Mouse (Mus musculus): ENCODE data around the gene Cdc42ep3. TPM values are rescaled to one million over a fixed set of nuclear protein-coding genes. Genes with fewer than 3 reads are reported as not detected.
A peak's percentile ranks its signal among the peaks of the same experiment; 100 is the strongest.

Cdc42ep3 gene
- polyA plus RNA-seq, 1 experiment = 32.5 TPM

DNA sequence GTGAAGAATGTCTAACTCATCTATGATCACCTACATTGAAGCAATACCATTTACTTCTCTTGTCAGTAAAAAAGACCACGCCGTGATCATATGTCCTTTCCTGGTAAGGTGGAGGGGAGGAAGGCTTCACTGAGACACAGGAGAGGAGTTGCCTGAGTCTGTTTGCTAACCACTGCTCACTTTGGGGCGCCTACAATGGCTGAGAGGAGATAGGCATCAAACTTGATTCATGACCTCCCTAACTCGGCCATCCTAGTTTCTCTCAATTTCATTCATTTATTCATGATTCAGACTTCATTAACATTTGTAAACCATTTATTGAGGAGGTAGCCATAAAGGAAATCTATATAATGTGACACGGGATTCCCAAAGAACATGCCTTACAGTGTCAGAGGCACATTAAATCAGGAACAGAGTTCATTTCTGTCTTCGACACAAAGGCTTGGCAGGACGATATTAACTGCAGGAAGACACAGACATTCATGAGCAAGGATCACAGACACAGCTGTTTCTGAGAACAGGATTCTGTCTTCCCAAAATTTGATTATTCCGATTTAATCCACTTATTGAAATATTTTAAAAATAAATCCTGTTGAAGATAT is 32.7 kb upstream of the Cdc42ep3 start:
- Histone ChIP-seq H3K79me3 (ENCODE audit: low read depth) (no peaks in the 10 kb centered on the region), H3K79me2 (ENCODE audit: control insufficient read depth, insufficient read depth) (no peaks in the 10 kb centered on the region), H3K4me3 (ENCODE audit: insufficient read depth, poor library complexity, severe bottlenecking) (no peak overlapping the region), H3ac (ENCODE audit: control insufficient read depth, insufficient read length, low read depth) (no peak overlapping the region), H3K36me3 (ENCODE audit: control insufficient read depth, insufficient read depth) (no peaks in the 10 kb centered on the region), H3K27me3 (ENCODE audit: control insufficient read depth, insufficient read depth, insufficient read length) (no peaks in the 10 kb centered on the region)
- TF ChIP-seq MYOG (IDR thresholded peaks at IDR 0.05; ENCODE audit: control insufficient read depth, extremely low read depth, insufficient read length) (no peak), FOSL1 (IDR thresholded peaks at IDR 0.05; ENCODE audit: insufficient read depth, low read length, poor library complexity, severe bottlenecking) (no peak), MAX (IDR thresholded peaks at IDR 0.05) (no peak), MYOD1 (IDR thresholded peaks at IDR 0.05; ENCODE audit: control insufficient read depth, insufficient read length, low read depth) (no peak), CEBPB (IDR thresholded peaks at IDR 0.05; ENCODE audit: low read depth) (no peak), CTCF (IDR thresholded peaks at IDR 0.05; ENCODE audit: control insufficient read depth, insufficient read depth, insufficient read length) (no peak), USF1 (IDR thresholded peaks at IDR 0.05; ENCODE audit: low read depth) (no peak)

GRCm38 (mm10) chr17:79381485-79381884 is 26.6 kb upstream of the Cdc42ep3 start:
- Histone ChIP-seq H3ac (ENCODE audit: control insufficient read depth, insufficient read length, low read depth) (no peak overlapping the region), H3K79me2 (ENCODE audit: control insufficient read depth, insufficient read depth) (no peaks in the 10 kb centered on the region), H3K36me3 (ENCODE audit: control insufficient read depth, insufficient read depth) (no peaks in the 10 kb centered on the region), H3K27me3 (ENCODE audit: control insufficient read depth, insufficient read depth, insufficient read length) (no peaks in the 10 kb centered on the region), H3K79me3 (ENCODE audit: low read depth) (no peaks in the 10 kb centered on the region), H3K4me3 (ENCODE audit: insufficient read depth, poor library complexity, severe bottlenecking) (no peak overlapping the region)
- no peak for TF ChIP-seq MYOD1 (IDR thresholded peaks at IDR 0.05; ENCODE audit: control insufficient read depth, insufficient read length, low read depth)
- no peak for TF ChIP-seq MAX (IDR thresholded peaks at IDR 0.05)
- no peak for TF ChIP-seq MYOG (IDR thresholded peaks at IDR 0.05; ENCODE audit: control insufficient read depth, extremely low read depth, insufficient read length)
- TF ChIP-seq CTCF (IDR thresholded peaks at IDR 0.05; ENCODE audit: control insufficient read depth, insufficient read depth, insufficient read length) = no peak
- TF ChIP-seq CEBPB (IDR thresholded peaks at IDR 0.05; ENCODE audit: low read depth) = no peak
- TF ChIP-seq USF1 (IDR thresholded peaks at IDR 0.05; ENCODE audit: low read depth) = no peak
- no peak for TF ChIP-seq FOSL1 (IDR thresholded peaks at IDR 0.05; ENCODE audit: insufficient read depth, low read length, poor library complexity, severe bottlenecking)

DNA sequence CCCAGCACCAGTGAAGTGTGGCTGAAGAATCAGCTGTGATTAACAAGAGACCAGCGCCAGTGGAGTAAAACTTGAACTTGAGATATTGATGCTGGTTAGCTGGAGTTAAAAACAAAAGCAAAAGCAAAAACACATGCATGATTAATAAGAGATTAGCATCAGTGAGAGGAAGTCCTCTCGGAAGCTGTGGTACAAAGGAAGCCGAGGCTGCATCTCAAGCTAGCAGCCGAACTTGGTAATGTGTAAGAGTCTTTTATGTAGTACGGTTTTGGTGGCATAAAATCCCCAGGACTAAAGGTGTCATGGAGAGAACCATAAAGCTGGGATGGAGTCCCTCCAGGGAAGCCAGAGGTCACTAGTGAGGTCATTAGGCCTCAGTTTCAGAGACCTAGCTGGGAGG is 24.3 kb upstream of the Cdc42ep3 start:
- Histone ChIP-seq H3K79me3 (ENCODE audit: low read depth) (no peaks in the 10 kb centered on the region), H3K36me3 (ENCODE audit: control insufficient read depth, insufficient read depth) (no peaks in the 10 kb centered on the region), H3K79me2 (ENCODE audit: control insufficient read depth, insufficient read depth) (no peaks in the 10 kb centered on the region), H3K4me3 (ENCODE audit: insufficient read depth, poor library complexity, severe bottlenecking) (no peak overlapping the region), H3ac (ENCODE audit: control insufficient read depth, insufficient read length, low read depth) (no peak overlapping the region), H3K27me3 (ENCODE audit: control insufficient read depth, insufficient read depth, insufficient read length) (no peaks in the 10 kb centered on the region)
- TF ChIP-seq CEBPB (IDR thresholded peaks at IDR 0.05; ENCODE audit: low read depth) = no peak
- TF ChIP-seq MYOG (IDR thresholded peaks at IDR 0.05; ENCODE audit: control insufficient read depth, extremely low read depth, insufficient read length) = no peak
- TF ChIP-seq MAX (IDR thresholded peaks at IDR 0.05) = no peak
- TF ChIP-seq FOSL1 (IDR thresholded peaks at IDR 0.05; ENCODE audit: insufficient read depth, low read length, poor library complexity, severe bottlenecking) = no peak
- no peak for TF ChIP-seq CTCF (IDR thresholded peaks at IDR 0.05; ENCODE audit: control insufficient read depth, insufficient read depth, insufficient read length)
- no peak for TF ChIP-seq MYOD1 (IDR thresholded peaks at IDR 0.05; ENCODE audit: control insufficient read depth, insufficient read length, low read depth)
- no peak for TF ChIP-seq USF1 (IDR thresholded peaks at IDR 0.05; ENCODE audit: low read depth)

DNA sequence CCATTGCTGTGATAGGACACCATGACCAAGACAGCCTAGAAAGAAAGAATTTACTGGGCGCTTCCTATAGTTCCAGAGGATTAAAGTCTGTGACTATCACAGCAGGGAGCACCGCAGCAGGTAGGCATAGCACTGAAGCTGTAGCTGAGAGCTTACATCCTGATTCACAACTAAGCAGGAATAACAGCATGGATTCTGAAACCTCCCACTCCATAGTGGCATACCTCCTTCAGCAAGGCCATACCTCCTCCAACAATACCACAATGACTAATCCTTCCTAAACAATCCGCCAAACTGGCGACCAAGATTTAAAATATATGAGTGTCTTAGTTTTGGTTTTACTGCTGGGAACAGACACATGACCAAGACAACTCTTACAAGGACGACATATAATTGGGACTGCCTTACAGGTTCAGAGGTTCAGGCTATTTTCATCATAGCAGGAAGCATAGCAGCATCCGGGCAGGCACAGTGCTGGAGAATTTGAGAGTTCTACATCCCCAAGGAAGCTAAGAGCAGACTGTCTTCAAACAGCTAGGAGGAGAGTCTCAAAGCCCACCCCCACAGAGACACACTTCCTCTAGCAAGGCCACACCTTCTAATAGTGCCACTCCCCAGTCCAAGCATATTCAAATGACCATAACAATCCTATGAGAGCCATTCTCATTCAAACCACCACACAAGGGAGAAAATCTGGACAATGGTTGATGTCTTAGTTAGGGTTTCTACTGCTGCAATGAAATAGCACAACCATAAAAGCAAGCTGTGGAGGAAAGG is 21.7 kb upstream of the Cdc42ep3 start:
- H3K36me3 ChIP-seq (ENCODE audit: control insufficient read depth, insufficient read depth) = no peaks in the 10 kb centered on the region
- no peaks in the 10 kb centered on the region for H3K27me3 ChIP-seq (ENCODE audit: control insufficient read depth, insufficient read depth, insufficient read length)
- no peak overlapping the region for H3ac ChIP-seq (ENCODE audit: control insufficient read depth, insufficient read length, low read depth)
- no peaks in the 10 kb centered on the region for H3K79me2 ChIP-seq (ENCODE audit: control insufficient read depth, insufficient read depth)
- no peaks in the 10 kb centered on the region for H3K79me3 ChIP-seq (ENCODE audit: low read depth)
- TF ChIP-seq MAX (IDR thresholded peaks at IDR 0.05) (no peak), USF1 (IDR thresholded peaks at IDR 0.05; ENCODE audit: low read depth) (no peak)
- H3K4me3 ChIP-seq (ENCODE audit: insufficient read depth, poor library complexity, severe bottlenecking) = no peak overlapping the region

GRCm38 (mm10) chr17:79372973-79373372 is 18.1 kb upstream of the Cdc42ep3 start:
- H3K79me3 ChIP-seq (ENCODE audit: low read depth) = no peaks in the 10 kb centered on the region
- no peak overlapping the region for H3ac ChIP-seq (ENCODE audit: control insufficient read depth, insufficient read length, low read depth)
- H3K36me3 ChIP-seq (ENCODE audit: control insufficient read depth, insufficient read depth) = no peaks in the 10 kb centered on the region
- H3K79me2 ChIP-seq (ENCODE audit: control insufficient read depth, insufficient read depth) = no peaks in the 10 kb centered on the region
- H3K27me3 ChIP-seq (ENCODE audit: control insufficient read depth, insufficient read depth, insufficient read length) = no peaks in the 10 kb centered on the region
- TF ChIP-seq CTCF (IDR thresholded peaks at IDR 0.05; ENCODE audit: control insufficient read depth, insufficient read depth, insufficient read length) (no peak), MYOG (IDR thresholded peaks at IDR 0.05; ENCODE audit: control insufficient read depth, extremely low read depth, insufficient read length) (no peak), FOSL1 (IDR thresholded peaks at IDR 0.05; ENCODE audit: insufficient read depth, low read length, poor library complexity, severe bottlenecking) (peak; percentile 8), MAX (IDR thresholded peaks at IDR 0.05) (no peak)
- H3K4me3 ChIP-seq (ENCODE audit: insufficient read depth, poor library complexity, severe bottlenecking) = no peak overlapping the region
